Mouse (Mus musculus) activated CD4-positive, CD25-positive, alpha-beta regulatory T cell (primary cell): ENCODE results near the gene Olfr1309. TPM values are rescaled to one million over a fixed set of nuclear protein-coding genes. Genes with fewer than 3 reads are reported as not detected.

Experiments used
- polyA plus RNA-seq, 2 experiments: library from polyadenylated mRNA; unstranded; fragments of 100-300 nt; shearing (Covaris generic); gene quantifications; one replicate each; pipeline ENCODE4 v1.2.1; 2017

The Olfr1309 gene
- polyA plus RNA-seq, result not detected

GRCm38 (mm10) chr2:111990181-111990580 is at the start of gene Olfr1309:
Gene Olfr1309, minus strand, starts transcription at chr2:111990281.

GRCm38 (mm10) chr2:112024312-112024711 is 34.2 kb upstream of the Olfr1309 start, which contains the start of gene Olfr1311:
Gene Olfr1311, minus strand, starts transcription at chr2:112024412.

GRCm38 (mm10) chr2:112012608-112013007 is 22.5 kb upstream of the Olfr1309 start, which contains the start of gene Olfr1310:
Gene Olfr1310, minus strand, starts transcription at chr2:112012708.

GRCm38 (mm10) chr2:111964844-111965243 is 25.2 kb downstream of the Olfr1309 start, which contains the start of gene Olfr1308:
Gene Olfr1308, minus strand, starts transcription at chr2:111964944.

GRCm38 (mm10) chr2:111949340-111949739 is 40.7 kb downstream of the Olfr1309 start, which contains the start of gene Olfr1307:
Gene Olfr1307, minus strand, starts transcription at chr2:111949440.

Other genes starting within 250 kb of the Olfr1309 start
- gene Olfr1301, start 239.3 kb downstream of the Olfr1309 start, polyA plus RNA-seq, result not detected
- under 1 TPM in 1 of 2 experiments, not detected in 1; 0.34 TPM for gene Olfr1302, start 212.9 kb downstream of the Olfr1309 start, polyA plus RNA-seq
- gene Olfr1303, start 169.9 kb downstream of the Olfr1309 start, polyA plus RNA-seq, result not detected
- not detected for gene Olfr1305, start 113.1 kb downstream of the Olfr1309 start, polyA plus RNA-seq
- not detected for gene Olfr1306, start 74.0 kb downstream of the Olfr1309 start, polyA plus RNA-seq
- gene Olfr1307, start 40.8 kb downstream of the Olfr1309 start, polyA plus RNA-seq, result under 1 TPM; 0.05 to 0.11 TPM
- under 1 TPM in 1 of 2 experiments, not detected in 1; 0.11 TPM for gene Olfr1308, start 25.3 kb downstream of the Olfr1309 start, polyA plus RNA-seq
- gene Olfr1310, start 22.4 kb upstream of the Olfr1309 start, polyA plus RNA-seq, result under 1 TPM; 0.04 to 0.05 TPM
- under 1 TPM in 1 of 2 experiments, not detected in 1; 0.09 TPM for gene Olfr1311, start 34.1 kb upstream of the Olfr1309 start, polyA plus RNA-seq
- under 1 TPM in 1 of 2 experiments, not detected in 1; 0.10 TPM for gene Olfr1312, start 60.0 kb upstream of the Olfr1309 start, polyA plus RNA-seq
- not detected for gene Olfr1313, start 87.6 kb upstream of the Olfr1309 start, polyA plus RNA-seq
- gene Olfr1314, start 106.5 kb upstream of the Olfr1309 start, polyA plus RNA-seq, result not detected
- not detected for gene Olfr1315-ps1, start 125.2 kb upstream of the Olfr1309 start, polyA plus RNA-seq
- not detected for gene Olfr1316, start 144.7 kb upstream of the Olfr1309 start, polyA plus RNA-seq
- gene Olfr1317, start 150.0 kb upstream of the Olfr1309 start, polyA plus RNA-seq, result under 1 TPM in 1 of 2 experiments, not detected in 1; 0.07 TPM
- gene Olfr1318, start 163.9 kb upstream of the Olfr1309 start, polyA plus RNA-seq, result under 1 TPM in 1 of 2 experiments, not detected in 1; 0.05 TPM
- 100 to 1,000 TPM in 1 of 2 experiments, 10 to 100 TPM in 1; 46.0 to 104 TPM for gene Lpcat4, start 249.2 kb upstream of the Olfr1309 start, polyA plus RNA-seq